Mouse (Mus musculus): ENCODE measurements around the gene Lpp.

The Lpp gene

DNA sequence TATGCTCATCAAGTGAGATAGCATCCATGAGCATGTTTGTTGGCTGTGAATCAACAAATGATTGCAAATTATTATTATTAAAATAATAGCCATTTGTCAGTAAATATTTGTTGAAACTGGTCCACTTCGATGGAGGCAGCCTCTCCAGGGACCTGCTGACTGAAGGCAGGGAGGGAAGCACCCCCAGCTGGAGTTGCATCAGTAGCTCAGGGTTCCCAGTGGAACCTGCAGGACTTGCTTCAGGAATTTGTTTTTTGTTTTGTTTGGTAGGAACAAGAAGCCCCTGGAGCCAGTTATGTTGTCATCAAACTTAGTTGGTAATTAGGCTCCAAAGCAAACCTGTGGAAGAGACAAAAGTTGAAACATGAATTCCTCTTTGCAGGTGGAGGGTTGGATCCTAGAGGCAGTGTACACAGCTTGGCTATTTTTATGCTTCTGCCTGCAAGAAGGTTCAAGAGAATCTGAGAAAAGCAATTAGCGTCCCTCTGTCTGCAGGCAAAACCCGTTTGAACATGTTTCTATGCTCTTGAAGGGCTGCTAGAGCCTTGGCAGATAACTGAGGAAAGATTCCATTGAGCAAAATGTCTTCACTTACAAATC is 554.9 kb downstream of the Lpp start:
- DNase-seq: no peak

DNA sequence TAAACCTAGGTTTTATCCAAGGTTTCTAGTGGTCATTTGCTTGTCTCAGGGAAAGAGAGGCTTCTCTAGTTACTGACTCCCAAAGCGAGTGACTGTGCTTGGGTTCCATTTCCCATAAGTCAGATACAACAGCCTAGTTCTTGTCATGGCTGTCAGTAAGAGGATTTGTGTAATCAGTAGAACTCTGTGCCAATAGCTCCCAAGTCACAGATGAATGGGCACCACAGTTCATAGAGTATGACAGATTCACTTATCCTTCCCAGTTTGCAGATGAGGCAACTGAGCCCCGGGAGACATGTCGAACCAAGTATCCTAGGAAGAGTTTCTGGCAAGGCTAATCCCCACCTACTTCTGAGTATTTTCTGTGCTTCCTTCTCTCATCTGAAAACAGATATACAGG is 556.0 kb downstream of the Lpp start:
- DNase-seq: no peak

DNA sequence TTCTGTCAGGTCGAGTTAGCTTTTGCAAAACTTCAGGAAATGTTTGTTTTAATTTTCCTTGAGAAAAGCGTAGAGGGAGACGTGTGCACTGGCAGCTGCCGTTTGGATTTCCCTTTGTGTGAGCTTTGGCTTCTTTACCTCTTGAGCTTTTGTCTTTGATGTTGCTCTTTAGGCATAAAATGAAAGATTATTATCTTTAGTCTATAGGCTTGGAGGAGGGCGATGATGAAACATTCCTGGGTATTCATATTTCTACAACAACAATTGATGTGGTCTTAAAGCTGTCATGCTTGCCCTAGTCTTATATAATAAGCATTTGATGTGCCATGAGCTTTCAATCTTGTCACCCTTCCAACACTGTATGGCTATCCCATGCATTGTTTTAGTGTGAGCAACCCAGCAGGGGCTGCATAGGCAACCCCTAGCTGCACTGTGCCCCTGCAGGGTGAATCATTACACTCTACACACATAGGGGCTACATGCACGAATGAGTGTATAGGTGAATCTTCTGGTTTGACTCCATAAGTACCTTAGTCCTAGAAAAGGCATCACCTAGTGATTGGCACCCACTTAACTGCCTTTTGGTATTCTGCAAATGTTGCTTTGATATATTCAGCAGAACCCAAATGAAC is 556.9 kb downstream of the Lpp start:
- DNase-seq: no peak

DNA sequence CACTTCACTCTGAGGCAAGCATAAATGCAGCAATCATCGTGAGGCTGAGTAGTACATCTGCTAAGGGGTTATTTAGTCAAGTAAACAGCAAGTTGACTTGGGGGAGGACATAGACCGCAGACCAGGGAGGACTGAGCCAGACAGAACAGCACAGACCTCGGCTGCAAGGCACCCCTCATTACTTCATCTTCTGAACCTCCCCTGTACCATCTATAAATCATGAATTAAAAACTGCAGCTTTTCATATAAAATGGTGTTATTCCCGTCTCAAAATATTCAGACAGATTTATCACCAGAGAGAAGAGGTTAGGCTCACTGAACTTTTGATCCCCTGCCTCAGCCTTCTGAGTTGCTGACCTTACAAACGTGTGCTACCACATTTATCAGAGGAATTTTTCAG is 558.6 kb downstream of the Lpp start:
- DNase-seq: no peak

DNA sequence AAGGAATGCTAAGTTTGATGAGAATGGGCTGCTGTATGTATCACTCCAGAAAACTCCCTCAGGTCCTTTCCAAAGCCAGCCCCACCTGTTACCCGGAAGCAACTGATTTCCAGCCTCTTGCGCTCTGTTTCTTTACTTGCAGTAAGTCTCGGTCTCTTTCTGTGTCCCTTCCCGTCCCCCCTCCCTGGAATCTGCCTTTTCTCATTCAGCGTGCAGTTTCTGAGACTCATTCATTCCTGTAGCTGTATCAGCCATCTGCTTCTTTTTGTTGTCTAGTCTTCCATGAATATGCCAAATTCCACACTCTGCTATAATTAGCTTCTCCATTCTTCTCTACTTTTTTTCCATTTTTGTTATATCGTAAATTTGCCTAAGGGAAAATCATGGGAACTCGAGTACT is 561.7 kb downstream of the Lpp start:
- DNase-seq: no peak

DNA sequence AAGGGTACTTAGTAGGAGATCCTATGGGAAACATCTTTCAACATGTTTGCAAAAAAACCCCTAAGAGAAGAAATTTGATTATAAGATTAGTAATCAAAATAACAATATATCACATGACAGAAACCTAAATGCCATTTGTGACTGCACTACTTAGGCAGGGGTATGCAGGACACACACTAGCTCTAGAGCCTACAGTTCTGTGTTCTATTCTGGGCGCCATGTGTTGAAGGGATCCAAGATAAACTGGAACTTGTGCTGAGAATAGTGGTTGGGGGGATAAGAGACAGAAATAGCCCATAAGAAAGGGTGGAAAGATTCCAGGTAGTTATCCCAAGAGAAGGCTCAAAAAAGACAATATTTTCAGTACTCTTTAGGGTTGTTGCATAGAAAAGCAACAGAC is 565.4 kb downstream of the Lpp start:
- DNase-seq: no peak

DNA sequence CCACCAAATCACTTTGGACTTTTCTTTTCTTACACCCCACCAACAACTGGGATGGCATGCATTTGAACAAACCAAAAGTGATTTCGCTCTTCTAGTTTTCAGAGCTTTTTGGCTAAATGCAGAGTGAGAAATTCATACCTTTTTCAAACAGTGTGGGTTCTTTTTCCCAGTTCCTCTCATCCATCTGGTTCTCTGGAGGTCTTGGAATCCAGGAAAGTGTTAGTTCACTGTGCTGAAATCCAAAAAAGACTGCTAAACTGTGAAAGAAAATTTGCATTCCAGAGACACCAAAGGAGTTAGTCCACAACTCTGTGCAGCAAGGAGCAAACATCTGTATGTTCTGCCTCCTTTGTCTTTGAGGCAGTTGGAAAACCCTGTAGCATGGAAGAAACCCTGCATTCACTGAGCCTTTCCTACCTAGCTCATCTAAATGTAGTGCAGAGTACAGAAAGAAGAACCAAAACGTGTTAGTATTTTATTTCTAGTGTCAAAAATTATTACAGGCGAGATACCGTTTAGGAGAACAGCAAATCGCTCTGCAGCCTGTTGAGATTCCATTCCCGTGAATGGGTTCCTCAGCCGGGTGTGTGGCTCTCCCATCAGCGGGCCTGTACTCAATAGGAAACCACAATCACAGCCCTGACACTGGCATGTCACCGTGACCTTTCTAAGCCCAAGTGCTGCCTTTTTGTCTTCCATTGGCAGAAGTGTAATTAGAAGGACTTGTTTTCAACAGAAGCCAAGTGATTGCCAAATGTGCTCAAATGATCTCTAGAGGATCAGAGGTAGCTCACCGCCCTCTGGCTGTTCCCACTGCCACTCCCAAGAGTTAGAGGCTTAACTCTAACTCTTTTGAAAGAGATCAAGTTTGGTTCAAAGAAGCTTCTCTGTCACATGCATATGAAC is 567.8 kb downstream of the Lpp start:
- DNase-seq: no peak

DNA sequence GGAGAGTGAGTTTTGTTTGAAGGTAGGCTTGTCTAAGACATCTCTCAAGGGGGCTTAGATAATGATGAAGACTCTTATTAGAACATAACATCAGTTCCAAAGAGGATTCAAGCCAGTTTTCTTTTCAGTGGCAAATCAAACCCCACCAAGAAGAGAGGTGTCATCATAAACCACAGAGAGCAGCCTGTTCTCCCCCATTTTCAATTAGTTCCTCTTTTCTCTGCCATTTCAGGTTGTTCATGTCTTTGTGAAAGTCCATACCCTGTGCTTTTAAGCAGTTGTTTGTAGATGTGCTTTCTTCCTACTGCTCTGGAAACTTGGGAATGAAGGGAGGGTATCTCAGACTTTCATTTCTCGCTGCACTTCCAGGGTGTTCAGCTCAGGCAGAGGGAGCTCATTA is 571.0 kb downstream of the Lpp start:
- no peak for DNase-seq

DNA sequence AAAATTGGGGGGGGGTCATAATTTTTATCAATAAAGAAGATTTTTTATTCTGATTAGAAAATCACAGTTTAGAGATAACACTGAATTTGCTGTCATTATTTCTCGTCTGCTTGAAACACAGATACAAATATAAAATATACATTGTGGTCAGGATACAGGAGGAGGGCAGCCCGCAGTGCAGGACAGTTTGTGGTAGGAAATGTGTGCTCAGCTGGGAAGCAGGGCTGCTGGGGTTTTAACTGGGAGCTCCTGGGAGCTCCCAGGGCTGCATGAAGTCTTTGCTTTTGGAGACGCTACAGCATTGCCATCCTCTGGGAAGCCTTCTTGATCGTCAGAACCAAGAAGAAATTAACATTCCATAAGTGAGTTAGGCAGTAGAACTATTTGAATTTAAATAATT is 571.8 kb downstream of the Lpp start:
- DNase-seq: no peak

DNA sequence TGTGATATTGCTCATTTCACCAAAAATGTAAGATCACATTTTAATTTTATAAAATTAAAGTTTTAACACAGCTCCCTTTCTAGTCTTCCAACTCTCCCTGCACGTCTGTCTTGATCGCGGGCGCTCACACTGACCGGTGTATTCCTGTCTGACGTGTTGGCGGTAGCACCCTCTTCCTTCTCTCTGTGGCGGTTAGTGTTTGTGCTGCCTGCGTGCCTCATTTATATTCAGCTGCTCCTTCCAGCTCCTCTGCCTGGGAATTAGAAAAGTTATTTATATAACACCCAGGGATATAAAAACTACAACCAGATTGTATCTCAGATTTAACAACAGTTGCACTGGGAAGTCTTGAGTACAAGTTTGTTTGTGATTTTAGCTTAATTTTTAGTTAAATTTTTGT is 573.2 kb downstream of the Lpp start:
- no peak for DNase-seq

DNA sequence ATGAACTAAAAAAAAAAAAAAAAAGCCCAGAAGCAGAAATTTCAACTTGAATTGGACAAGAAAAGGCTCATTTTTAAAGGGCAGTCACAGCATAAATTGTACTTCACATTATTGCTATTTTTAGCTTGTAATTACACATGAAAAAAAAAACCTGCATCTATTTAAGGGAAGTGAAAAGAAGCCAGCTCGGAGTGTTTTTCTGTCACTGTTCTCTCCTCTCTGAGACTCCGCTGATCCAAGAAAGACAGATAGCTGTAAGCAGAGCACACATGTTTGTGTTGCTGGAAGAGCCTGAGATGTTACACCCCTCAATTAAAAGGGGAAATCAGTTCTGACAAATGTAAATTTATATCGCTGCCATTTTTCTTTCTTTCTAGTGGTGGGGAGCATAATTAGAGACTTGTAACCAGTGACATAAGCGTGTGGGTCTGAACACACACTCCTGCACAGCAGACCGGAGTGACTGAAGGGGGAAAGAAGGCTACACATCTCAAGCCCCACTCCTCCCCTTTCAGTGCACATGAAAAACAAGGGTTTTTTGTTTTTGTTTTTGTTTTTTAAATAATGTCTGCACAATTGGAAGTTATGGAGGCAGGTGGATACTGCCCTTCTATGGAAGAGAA is 579.8 kb downstream of the Lpp start:
- no peak for DNase-seq

DNA sequence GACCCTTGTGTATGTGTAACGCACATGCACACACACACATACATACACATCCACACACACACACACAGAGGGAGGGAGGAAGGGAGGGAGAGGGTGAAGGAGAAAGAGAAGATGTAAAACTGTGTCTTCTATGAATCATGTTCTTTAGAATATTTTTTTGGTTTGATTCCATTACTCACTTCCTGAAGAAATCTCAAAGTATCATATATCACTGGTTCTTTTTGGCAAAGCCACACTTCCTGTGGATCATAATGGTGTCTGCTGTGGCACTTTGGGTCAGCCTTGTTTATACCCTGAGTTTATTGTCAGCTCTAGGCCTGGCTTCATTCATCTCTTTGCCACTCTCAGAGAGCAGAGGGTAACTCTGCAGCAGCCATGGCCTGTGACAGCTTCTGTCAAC is 584.5 kb downstream of the Lpp start:
- no peak for DNase-seq

DNA sequence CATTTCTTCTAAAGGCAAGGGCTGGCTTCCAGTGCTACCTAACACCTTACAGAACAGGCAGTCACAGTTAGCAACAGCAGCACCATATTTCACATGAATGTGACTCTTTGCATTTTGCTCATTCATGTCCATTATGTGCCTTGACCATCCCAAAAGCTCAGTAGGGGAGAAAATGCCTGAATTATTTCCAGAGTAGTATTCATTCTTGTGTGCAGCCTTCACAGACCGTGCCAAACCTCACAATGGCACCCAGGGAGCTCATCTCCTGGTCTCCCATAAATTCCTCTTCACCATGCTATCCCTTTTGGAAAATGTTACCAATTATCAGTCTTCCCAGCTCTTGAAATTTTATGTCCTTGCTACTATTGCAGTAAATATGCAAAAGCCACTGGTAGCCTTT is 584.9 kb downstream of the Lpp start:
- no peak for DNase-seq

DNA sequence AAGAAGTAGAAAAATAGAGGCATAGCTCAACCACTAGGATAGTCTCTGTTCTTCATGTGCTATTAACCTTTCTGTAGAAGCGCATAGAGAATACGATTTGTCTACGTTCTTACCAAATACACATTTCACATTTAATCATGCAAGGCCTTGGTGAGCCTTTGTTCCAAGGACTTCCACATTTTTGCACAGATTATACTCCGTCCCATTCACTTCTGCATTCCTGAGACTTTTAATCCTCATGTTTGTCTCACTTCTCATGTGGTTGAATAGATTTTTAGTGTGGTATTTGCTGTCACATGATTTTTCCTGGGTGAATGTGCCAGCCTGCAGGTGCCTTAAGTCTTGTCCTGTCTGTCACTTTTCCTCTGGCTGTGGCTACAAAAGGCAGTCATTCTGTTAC is 586.1 kb downstream of the Lpp start:
- DNase-seq: no peak

DNA sequence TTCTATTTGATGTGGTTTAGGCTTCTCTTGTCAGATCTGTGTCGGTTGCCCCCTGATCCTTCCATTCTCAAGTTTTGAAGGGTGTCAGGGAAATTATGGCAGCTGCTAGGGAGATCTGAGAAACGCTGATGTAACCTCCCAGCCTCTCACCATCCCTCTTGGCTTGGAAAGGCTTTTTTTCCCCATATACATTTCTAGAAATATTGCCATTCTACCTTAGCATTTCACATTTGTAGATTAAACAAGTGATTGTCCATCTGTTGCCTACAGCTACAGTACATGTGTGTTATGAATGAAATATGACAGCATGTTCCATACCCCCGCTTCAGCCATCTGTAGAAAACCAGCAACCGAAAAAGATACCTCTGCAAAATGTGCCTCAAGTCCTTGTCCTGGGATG is 589.5 kb downstream of the Lpp start:
- no peak for DNase-seq

DNA sequence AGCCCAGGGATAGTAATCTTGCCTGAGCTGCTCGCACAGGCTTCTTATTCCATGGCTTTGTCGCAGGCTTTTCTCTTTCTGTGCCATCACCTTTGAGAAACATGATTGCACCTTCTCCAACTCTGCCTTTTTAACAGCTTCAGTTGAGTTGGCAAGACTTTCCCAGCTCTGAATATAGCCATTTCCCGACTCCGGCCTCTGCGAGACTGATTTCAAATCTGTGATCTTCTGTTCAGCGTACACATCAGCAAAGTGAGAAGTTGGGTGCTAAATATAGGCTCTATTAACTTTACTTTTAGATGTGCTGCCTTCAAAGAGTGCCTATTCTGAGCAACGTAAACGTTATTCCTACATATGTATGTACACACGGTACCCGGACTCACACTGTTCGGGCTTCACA is 597.0 kb downstream of the Lpp start:
- no peak for DNase-seq

DNA sequence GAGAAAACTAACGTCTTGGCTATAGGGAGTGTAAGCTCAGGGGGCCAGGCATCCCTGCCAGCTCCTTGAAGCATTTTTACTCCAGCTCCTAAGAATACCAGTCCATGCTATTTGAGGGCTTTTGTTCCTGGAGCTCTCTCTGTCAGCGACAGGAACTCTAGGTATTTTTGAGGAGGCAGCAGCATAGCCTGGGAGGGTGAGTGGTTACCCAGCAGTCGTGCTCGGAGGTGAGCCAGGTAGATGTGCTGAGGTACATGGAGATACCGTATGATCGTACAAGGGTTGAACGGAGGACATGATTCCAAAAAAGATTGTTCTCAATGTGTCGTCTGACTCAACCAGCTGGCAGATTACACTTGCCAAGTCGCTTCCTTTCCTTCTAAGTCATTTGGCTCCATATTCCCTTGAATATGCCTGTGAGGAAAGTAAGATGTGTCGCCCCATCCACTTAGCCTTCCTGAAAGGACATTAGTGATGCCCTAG is 597.8 kb downstream of the Lpp start:
- DNase-seq: no peak

DNA sequence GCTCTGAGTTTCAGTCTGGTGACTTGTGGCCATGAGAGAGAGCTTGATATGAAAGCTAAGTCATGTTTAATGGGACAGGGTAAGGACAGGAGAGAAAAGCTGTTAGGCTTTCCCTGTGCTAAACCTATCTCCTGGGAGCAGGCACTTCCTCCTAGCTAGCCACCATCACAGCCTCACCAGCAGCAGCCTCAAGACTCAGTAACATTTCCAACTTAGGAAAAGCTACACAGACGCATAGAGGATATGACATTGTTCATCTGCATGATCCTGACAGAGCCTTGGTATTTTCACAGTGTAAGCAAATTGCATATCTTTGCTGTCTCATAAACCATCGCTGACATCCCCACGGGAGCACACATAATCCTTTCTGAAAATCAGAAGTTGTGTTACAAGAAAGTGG is 598.7 kb downstream of the Lpp start:
- DNase-seq: no peak

DNA sequence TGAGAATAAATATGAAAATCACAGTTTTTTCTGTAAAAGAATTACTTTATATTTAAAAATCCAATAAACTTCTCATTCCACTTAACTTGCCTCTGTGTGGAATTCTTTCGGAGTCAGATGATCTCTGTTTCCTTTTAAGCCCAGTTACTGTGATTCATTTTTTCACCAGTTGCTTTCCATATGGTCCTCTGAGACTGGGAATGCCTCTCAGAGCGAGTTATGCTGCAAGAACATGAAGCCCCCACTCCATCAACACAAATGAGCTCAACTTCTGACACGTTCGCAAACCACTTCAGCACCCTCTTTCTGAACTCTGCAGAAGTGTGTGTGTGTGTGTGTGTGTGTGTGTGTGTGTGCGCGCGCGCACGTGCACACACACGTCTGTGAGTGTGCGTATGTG is 599.2 kb downstream of the Lpp start:
- no peak for DNase-seq

DNA sequence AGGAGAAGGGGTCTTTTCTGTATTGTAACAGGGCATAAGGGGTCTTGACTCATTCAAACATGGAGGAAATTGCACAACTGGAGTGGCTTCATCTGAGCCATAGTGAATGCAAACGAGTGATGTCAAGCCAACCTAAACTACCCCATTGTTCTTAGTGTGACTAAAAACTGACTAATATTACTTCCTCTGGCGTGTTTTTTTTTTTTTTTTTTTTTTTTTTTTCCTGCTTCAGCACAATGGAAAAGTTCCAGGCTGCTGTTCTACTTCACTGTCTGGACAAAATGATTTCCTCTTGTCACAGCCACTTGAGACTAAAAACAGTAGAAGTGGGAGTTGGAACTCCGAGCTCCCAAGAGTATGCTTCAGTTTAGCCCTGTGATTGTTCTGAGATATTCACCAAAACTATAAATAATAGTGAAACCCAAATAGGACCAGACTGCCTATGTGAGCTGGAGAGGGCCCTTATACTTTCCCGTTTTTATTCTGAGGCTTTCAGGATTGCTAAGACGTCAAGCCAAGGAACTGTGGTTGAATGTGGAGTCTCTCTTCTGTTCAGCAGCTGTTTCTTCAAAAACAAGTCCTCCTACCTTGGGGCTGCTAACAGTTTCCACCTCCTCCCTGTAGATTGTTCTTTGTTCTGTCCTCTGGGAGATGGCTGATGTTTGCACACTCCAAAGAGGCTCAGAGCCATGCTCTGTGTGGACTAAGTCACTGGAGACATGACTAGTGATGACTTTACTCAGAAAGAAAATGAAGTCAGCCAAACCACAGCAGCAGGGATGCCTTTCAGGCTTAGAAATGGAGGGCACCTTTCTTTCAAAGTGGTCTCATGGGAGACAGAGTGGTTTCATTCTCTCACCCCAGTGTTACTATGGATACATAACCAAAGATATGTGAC is 617.9 kb downstream of the Lpp start:
- DNase-seq: no peak

DNA sequence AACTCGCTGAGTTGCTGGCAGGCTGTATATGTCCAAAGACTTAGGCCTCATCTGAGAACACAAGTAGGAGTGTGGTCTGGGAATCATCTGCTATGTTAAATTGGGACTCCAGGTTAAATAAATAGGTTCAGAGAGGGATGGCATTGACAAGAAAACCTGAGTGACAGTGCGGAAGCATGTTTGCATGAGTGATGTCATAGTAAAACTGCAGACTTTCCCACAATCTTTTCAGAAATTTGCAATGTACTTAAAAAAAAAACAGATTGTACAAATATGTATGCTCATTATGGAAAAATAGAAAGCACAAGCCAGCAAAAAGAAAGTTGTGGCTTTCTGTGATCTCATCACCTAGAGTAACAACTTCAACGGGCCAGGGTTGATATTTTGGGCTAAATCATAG is 619.6 kb downstream of the Lpp start:
- DNase-seq: no peak

DNA sequence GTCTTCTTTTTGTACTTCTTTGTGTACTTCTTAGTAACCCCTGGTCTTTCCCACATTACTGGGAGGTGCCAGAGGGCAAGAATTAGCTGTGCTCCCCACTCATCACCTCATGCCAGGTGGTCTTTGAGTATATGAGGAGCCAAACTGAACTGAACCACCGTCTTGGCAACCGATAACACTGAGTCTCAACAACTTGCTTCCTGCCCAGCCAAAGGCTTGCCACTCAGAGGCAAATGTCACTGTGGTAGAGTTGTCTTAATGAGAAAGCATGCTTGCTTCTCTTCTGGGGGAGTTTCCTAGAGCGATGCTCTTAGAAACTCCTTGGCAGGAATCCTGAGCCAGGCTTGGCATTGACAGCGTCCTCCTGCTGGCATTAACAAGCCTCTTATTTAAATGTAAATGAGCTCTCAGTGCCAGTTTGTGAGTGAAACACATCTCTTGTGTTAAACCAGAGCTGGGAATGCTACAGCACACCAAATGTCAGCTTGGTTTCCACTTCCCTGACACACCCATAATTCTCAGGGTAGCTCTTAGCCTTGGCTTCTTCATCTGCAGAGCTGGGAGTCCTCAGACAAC is 623.0 kb downstream of the Lpp start:
- no peak for DNase-seq
